Mouse (Mus musculus): ENCODE data around the gene Vps37c. TPM values are rescaled to one million over a fixed set of nuclear protein-coding genes. Genes with fewer than 3 reads are reported as not detected.
A peak's percentile ranks its signal among the peaks of the same experiment; 100 is the strongest.

The Vps37c gene
- polyA plus RNA-seq, 1 experiment from 2014 or later: 21.9 TPM

- ATAC-seq (replicated peaks; ENCODE audit: insufficient number of reproducible peaks, low FRiP score, low TSS enrichment): no peak
- H3K9ac ChIP-seq (ENCODE audit: low read depth, low read length): no peak overlapping the region
- 85% methylated on average over 5 of the region's 5 CpGs for WGBS (ENCODE audit: insufficient replicate concordance)
Observed at GRCm38 (mm10) chr19:10752646-10753045, 64.1 kb downstream of the Vps37c start.

GRCm38 (mm10) chr19:10757125-10757524, 68.6 kb downstream of the Vps37c start:
- ATAC-seq (replicated peaks; ENCODE audit: insufficient number of reproducible peaks, low FRiP score, low TSS enrichment): no peak
- Histone ChIP-seq H3K4me3 (ENCODE audit: low read depth, low read length) (no peak overlapping the region), H3K36me3 (ENCODE audit: control insufficient read depth, insufficient read depth, low read length) (no peaks in the 10 kb centered on the region), H3K4me2 (no peak overlapping the region), H3K4me1 (ENCODE audit: control insufficient read depth, insufficient read depth, low read length) (peaks cover 15% of the 10 kb centered on the region; the same call in 1 of the 2 replicates), H3K27ac (ENCODE audit: low read depth, low read length) (no peak overlapping the region), H3K27me3 (ENCODE audit: control insufficient read depth, insufficient read depth, low read length) (no peaks in the 10 kb centered on the region), H3K9me3 (replicated peaks; ENCODE audit: control insufficient read depth, low read length) (no peaks in the 10 kb centered on the region), H3K9ac (ENCODE audit: low read depth, low read length) (no peak overlapping the region)

More at GRCm38 (mm10) chr19:10752646-10753045, 64.1 kb downstream of the Vps37c start:
- Histone ChIP-seq H3K4me1 (ENCODE audit: control insufficient read depth, insufficient read depth, low read length) (no peaks in the 10 kb centered on the region), H3K4me3 (ENCODE audit: low read depth, low read length) (no peak overlapping the region), H3K4me2 (no peak overlapping the region), H3K27me3 (ENCODE audit: control insufficient read depth, insufficient read depth, low read length) (no peaks in the 10 kb centered on the region), H3K9me3 (replicated peaks; ENCODE audit: control insufficient read depth, low read length) (no peaks in the 10 kb centered on the region), H3K27ac (ENCODE audit: low read depth, low read length) (no peak overlapping the region), H3K36me3 (ENCODE audit: control insufficient read depth, insufficient read depth, low read length) (no peaks in the 10 kb centered on the region)

- WGBS (ENCODE audit: insufficient replicate concordance): 80% methylated on average over 2 of the region's 2 CpGs
- H3K4me2 ChIP-seq: no peak overlapping the region
- H3K27ac ChIP-seq (ENCODE audit: low read depth, low read length): no peak overlapping the region
- H3K36me3 ChIP-seq (ENCODE audit: control insufficient read depth, insufficient read depth, low read length): no peaks in the 10 kb centered on the region
- H3K9ac ChIP-seq (ENCODE audit: low read depth, low read length): no peak overlapping the region
- H3K27me3 ChIP-seq (ENCODE audit: control insufficient read depth, insufficient read depth, low read length): no peaks in the 10 kb centered on the region
- no peaks in the 10 kb centered on the region for H3K9me3 ChIP-seq (replicated peaks; ENCODE audit: control insufficient read depth, low read length)
- ATAC-seq (replicated peaks; ENCODE audit: insufficient number of reproducible peaks, low FRiP score, low TSS enrichment): no peak
- H3K4me1 ChIP-seq (ENCODE audit: control insufficient read depth, insufficient read depth, low read length): peaks cover 15% of the 10 kb centered on the region; the same call in 1 of the 2 replicates
- no peak overlapping the region for H3K4me3 ChIP-seq (ENCODE audit: low read depth, low read length)
Observed at GRCm38 (mm10) chr19:10757526-10757925, 69.0 kb downstream of the Vps37c start.

GRCm38 (mm10) chr19:10758708-10759107, 70.2 kb downstream of the Vps37c start:
- no peaks in the 10 kb centered on the region for H3K36me3 ChIP-seq (ENCODE audit: control insufficient read depth, insufficient read depth, low read length)
- H3K4me3 ChIP-seq (ENCODE audit: low read depth, low read length): no peak overlapping the region
- no peak overlapping the region for H3K27ac ChIP-seq (ENCODE audit: low read depth, low read length)
- H3K9me3 ChIP-seq (replicated peaks; ENCODE audit: control insufficient read depth, low read length): no peaks in the 10 kb centered on the region
- H3K4me1 ChIP-seq (ENCODE audit: control insufficient read depth, insufficient read depth, low read length): peaks cover 15% of the 10 kb centered on the region; the same call in 1 of the 2 replicates
- no peaks in the 10 kb centered on the region for H3K27me3 ChIP-seq (ENCODE audit: control insufficient read depth, insufficient read depth, low read length)
- H3K9ac ChIP-seq (ENCODE audit: low read depth, low read length): no peak overlapping the region
- ATAC-seq (replicated peaks; ENCODE audit: insufficient number of reproducible peaks, low FRiP score, low TSS enrichment): no peak
- no peak overlapping the region for H3K4me2 ChIP-seq
- WGBS (ENCODE audit: insufficient replicate concordance): 56% methylated on average over 6 of the region's 6 CpGs

- Histone ChIP-seq H3K9ac (ENCODE audit: low read depth, low read length) (no peak overlapping the region), H3K4me1 (ENCODE audit: control insufficient read depth, insufficient read depth, low read length) (peaks cover 15% of the 10 kb centered on the region; the same call in 1 of the 2 replicates), H3K27me3 (ENCODE audit: control insufficient read depth, insufficient read depth, low read length) (no peaks in the 10 kb centered on the region), H3K36me3 (ENCODE audit: control insufficient read depth, insufficient read depth, low read length) (no peaks in the 10 kb centered on the region), H3K9me3 (replicated peaks; ENCODE audit: control insufficient read depth, low read length) (no peaks in the 10 kb centered on the region), H3K4me2 (no peak overlapping the region), H3K4me3 (ENCODE audit: low read depth, low read length) (no peak overlapping the region), H3K27ac (ENCODE audit: low read depth, low read length) (no peak overlapping the region)
- no peak for ATAC-seq (replicated peaks; ENCODE audit: insufficient number of reproducible peaks, low FRiP score, low TSS enrichment)
Observed at GRCm38 (mm10) chr19:10759525-10759924, 71.0 kb downstream of the Vps37c start.

GRCm38 (mm10) chr19:10759983-10760831, 71.7 kb downstream of the Vps37c start:
- H3K27ac ChIP-seq (ENCODE audit: low read depth, low read length): peak overlapping the region; percentile 25; the same call in 1 of the 2 replicates
- peaks cover 15% of the 10 kb centered on the region; the same call in 1 of the 2 replicates for H3K4me1 ChIP-seq (ENCODE audit: control insufficient read depth, insufficient read depth, low read length)
- ATAC-seq (replicated peaks; ENCODE audit: insufficient number of reproducible peaks, low FRiP score, low TSS enrichment): no peak
- WGBS (ENCODE audit: insufficient replicate concordance): 58% methylated on average over 9 of the region's 9 CpGs
- H3K4me3 ChIP-seq (ENCODE audit: low read depth, low read length): no peak overlapping the region
- no peaks in the 10 kb centered on the region for H3K27me3 ChIP-seq (ENCODE audit: control insufficient read depth, insufficient read depth, low read length)
- H3K9me3 ChIP-seq (replicated peaks; ENCODE audit: control insufficient read depth, low read length): no peaks in the 10 kb centered on the region
- no peaks in the 10 kb centered on the region for H3K36me3 ChIP-seq (ENCODE audit: control insufficient read depth, insufficient read depth, low read length)
- peak overlapping the region; percentile 15; the same call in 1 of the 2 replicates for H3K4me2 ChIP-seq
- H3K9ac ChIP-seq (ENCODE audit: low read depth, low read length): no peak overlapping the region

- ATAC-seq (replicated peaks; ENCODE audit: insufficient number of reproducible peaks, low FRiP score, low TSS enrichment): no peak
- no peak overlapping the region for H3K4me2 ChIP-seq
- H3K4me1 ChIP-seq (ENCODE audit: control insufficient read depth, insufficient read depth, low read length): peaks cover 15% of the 10 kb centered on the region; the same call in 1 of the 2 replicates
- H3K36me3 ChIP-seq (ENCODE audit: control insufficient read depth, insufficient read depth, low read length): no peaks in the 10 kb centered on the region
- H3K27ac ChIP-seq (ENCODE audit: low read depth, low read length): no peak overlapping the region
- 78% methylated on average over 8 of the region's 8 CpGs for WGBS (ENCODE audit: insufficient replicate concordance)
- no peak overlapping the region for H3K9ac ChIP-seq (ENCODE audit: low read depth, low read length)
- no peaks in the 10 kb centered on the region for H3K27me3 ChIP-seq (ENCODE audit: control insufficient read depth, insufficient read depth, low read length)
- H3K4me3 ChIP-seq (ENCODE audit: low read depth, low read length): no peak overlapping the region
- H3K9me3 ChIP-seq (replicated peaks; ENCODE audit: control insufficient read depth, low read length): no peaks in the 10 kb centered on the region
Observed at GRCm38 (mm10) chr19:10761794-10762415, 73.4 kb downstream of the Vps37c start.

GRCm38 (mm10) chr19:10762468-10762867, 73.9 kb downstream of the Vps37c start:
- no peak for ATAC-seq (replicated peaks; ENCODE audit: insufficient number of reproducible peaks, low FRiP score, low TSS enrichment)
- 73% methylated on average over 6 of the region's 6 CpGs for WGBS (ENCODE audit: insufficient replicate concordance)
- H3K36me3 ChIP-seq (ENCODE audit: control insufficient read depth, insufficient read depth, low read length): no peaks in the 10 kb centered on the region
- no peak overlapping the region for H3K9ac ChIP-seq (ENCODE audit: low read depth, low read length)
- peaks cover 15% of the 10 kb centered on the region; the same call in 1 of the 2 replicates for H3K4me1 ChIP-seq (ENCODE audit: control insufficient read depth, insufficient read depth, low read length)
- no peak overlapping the region for H3K4me3 ChIP-seq (ENCODE audit: low read depth, low read length)
- no peak overlapping the region for H3K27ac ChIP-seq (ENCODE audit: low read depth, low read length)
- H3K9me3 ChIP-seq (replicated peaks; ENCODE audit: control insufficient read depth, low read length): no peaks in the 10 kb centered on the region
- H3K27me3 ChIP-seq (ENCODE audit: control insufficient read depth, insufficient read depth, low read length): no peaks in the 10 kb centered on the region
- H3K4me2 ChIP-seq: no peak overlapping the region
